Mouse (Mus musculus) frontal cortex, adult (tissue): ENCODE data around the gene Pyroxd2.

Source experiments
- ATAC-seq: cut with Nextera tagmentation; 2 replicates; pipeline ENCODE4 v1.9.2; 2017; ENCODE audit warnings: mild to moderate bottlenecking, moderate library complexity, mixed read lengths; ENCODE audit not compliant: low TSS enrichment

The Pyroxd2 gene

GRCm38 (mm10) chr19:42745869-42746224 is 6.7 kb downstream of the Pyroxd2 start:
- ATAC-seq, result no peak

GRCm38 (mm10) chr19:42745084-42745868 is 7.3 kb downstream of the Pyroxd2 start:
- ATAC-seq, result no peak

- peak; percentile 86 for ATAC-seq
Measured at GRCm38 (mm10) chr19:42744162-42744586, 8.4 kb downstream of the Pyroxd2 start.

DNA sequence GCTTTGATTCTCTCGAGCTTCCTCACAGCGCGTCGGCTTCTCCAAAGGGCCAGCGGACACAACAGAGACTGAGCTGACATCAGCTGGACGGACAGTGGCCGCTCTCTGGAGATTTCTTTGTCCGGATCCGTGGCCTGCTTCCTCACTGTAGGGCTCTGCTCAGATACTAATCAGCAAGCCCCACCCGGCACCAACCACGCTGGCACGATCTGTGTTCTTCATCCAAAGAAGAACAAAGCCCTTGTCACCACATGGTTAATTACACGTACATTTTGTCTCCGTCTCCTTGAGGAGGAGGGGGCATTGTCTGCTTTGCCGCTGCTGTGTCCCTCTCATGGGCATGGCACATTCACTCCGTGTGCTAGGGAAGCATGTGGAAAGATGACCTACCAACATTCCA is 9.3 kb downstream of the Pyroxd2 start:
- ATAC-seq, result no peak

DNA sequence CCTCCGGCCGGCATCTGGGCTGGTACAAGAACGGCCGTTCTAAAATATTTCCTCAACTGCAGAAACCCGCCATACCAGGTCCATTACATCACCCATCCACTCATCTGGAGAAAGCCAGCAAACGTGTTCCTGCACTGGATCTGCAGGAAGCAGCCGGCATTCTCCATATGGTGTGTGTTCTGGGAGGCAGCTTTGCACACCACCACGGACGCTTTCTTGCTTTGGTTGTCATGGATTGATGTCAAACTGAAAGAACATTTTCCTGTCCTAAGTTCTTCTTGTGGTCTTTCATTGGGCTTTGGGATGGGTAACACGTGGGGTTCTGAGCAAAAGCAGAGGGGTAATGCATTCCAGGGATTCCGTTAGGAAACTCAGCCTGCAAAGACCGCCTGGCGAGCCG is 10.7 kb downstream of the Pyroxd2 start:
- peak; percentile 90 for ATAC-seq

- no peak for ATAC-seq
Measured at GRCm38 (mm10) chr19:42740163-42740899, 12.2 kb downstream of the Pyroxd2 start.

GRCm38 (mm10) chr19:42739734-42740133 is 12.8 kb downstream of the Pyroxd2 start:
- no peak for ATAC-seq

DNA sequence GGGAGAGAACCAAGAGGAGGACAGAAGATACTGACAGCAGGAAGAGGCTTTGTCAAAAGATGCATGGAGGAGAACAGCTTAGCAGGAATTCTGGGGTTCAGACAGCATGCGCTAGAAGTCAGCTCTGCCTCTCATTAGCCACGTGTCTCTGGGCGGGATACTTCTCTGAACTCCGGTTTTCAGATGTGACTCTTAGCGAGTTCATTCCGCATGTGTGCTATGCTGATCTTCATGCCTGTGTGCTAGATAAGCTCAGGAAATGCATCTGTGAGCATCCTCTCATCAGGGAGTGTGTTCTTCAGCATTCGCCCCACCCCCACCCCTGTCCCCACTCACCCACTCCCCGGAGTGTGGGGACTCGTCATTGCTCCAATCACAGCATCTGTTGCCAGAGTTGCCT is 14.8 kb downstream of the Pyroxd2 start:
- ATAC-seq, result no peak

GRCm38 (mm10) chr19:42734982-42735381 is 17.6 kb downstream of the Pyroxd2 start:
- no peak for ATAC-seq

DNA sequence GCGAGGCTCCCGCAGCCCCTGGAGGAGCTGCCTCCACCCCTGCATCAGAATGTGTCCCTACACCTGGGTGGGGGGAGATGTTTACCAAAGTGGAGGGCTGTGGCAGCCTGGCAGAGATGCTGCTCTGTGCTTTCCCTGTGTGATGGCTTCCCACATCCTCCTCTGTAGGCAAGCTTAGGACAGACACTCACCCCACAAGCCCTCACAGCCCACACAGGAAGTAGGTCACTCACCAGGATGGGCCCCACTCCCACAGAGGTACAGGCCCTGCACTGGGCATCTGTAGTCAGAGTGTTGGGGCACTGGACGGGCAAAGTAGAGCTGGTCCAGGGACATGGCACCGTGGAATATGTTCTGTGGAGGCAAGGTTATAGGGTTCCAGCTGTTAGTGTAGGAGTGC is 25.2 kb downstream of the Pyroxd2 start:
- ATAC-seq, result no peak

- no peak for ATAC-seq
Measured at GRCm38 (mm10) chr19:42726766-42727165, 25.8 kb downstream of the Pyroxd2 start.

DNA sequence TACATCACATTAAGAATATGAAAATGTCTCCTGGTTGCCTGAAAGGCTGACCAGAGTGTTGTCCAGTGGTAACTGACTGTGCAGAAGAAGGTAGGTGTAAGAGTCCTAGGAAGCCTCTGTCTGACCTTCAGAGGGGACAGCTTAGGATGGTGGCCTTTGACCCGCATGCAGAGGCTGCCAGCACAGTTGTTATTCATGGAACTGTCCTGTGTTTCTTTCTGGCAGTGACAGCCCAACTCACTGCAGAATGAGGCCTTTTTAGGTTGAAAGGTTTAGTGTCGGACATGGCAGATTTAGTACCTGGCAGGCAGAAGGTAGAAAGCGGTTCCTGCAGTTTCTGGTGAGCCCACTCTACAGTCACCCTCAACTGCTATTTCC is 26.6 kb downstream of the Pyroxd2 start:
- ATAC-seq, result no peak

- ATAC-seq, result no peak; the same call in 1 of the 2 replicates
Measured at GRCm38 (mm10) chr19:42725056-42725972, 27.3 kb downstream of the Pyroxd2 start.

DNA sequence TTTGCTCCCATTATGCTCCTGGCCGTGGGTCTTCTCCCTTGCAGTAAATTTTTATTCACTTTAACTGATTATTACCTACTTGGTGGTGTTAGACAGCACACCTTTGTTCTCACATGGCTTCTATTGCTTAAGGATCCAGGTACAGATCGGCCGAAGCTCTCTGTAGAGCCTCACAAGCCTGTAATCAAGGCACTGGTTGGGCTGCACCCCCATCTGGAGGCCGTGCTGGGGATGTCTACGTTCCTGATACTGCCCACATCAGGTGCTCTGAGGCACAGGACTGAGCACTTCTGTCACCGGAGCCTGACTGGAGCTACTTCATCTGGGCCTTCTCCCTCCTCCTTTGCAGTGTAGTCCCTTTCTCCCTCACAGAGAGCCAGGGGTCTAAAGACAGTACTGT is 29.3 kb downstream of the Pyroxd2 start:
- ATAC-seq, result no peak

GRCm38 (mm10) chr19:42722500-42722899 is 30.1 kb downstream of the Pyroxd2 start:
- no peak for ATAC-seq

DNA sequence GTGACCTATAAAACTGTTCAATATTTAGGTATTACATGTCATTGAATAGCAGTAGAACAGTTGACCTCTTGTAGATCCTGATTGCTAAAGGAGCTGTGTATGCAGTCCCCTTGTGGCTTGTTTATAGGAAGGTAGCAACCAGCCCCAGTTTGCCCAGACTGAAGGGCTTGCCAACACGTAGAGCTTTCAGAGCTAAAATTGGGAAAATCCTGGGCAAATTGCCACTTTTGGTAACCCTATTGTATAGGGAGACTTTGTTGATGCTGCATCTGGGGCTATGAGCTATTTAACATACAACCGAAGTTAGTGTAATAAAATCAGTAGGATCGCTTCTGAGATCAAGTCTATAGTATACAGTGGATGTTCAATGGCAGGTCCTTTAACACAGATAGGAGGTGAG is 34.5 kb downstream of the Pyroxd2 start:
- ATAC-seq, result no peak

GRCm38 (mm10) chr19:42717668-42718067 is 34.9 kb downstream of the Pyroxd2 start:
- no peak for ATAC-seq

GRCm38 (mm10) chr19:42716507-42716906 is 36.1 kb downstream of the Pyroxd2 start:
- peak; percentile 82 for ATAC-seq

GRCm38 (mm10) chr19:42713770-42714169 is 38.8 kb downstream of the Pyroxd2 start:
- no peak for ATAC-seq

GRCm38 (mm10) chr19:42699426-42699825 is 53.1 kb downstream of the Pyroxd2 start:
- ATAC-seq, result no peak

DNA sequence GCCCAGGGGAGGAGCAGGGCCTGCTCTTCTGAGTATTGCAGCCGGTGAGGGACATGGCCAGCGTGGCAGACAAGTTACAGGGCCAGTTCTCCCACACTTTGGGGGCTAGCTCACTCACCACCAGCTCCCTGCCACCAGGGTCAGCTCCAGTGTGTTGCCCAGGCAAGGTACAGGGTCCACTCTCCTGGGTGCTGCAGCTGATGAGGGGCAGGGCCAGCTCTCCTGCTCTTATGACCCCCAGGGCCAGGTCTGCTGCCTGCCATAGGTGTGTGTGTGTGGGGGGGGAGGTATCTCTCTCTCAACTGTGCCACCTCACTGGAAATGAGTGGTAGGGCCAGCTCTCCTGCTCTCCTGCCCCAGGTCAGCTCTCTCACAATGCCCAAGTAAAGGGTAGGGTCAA is 54.0 kb downstream of the Pyroxd2 start:
- no peak for ATAC-seq

DNA sequence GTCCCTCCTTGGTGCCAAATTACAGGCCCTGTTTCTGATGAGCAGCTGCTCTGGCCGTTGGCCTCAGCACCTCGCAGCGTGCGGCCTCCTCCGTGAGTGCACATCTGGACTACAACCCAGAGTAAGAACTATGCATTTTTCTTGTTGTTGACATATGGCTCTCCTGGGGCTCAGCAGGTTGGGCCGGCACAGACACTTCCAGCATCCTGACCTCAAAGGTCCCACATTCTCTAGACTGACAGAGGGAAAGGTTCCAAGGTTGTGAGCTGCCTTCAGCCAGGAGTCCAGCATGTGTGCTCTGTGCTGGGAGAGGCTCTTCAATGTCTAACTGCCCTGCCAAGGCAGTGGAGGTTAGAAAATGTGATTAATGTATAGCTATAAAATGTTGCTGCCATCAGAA is 55.2 kb downstream of the Pyroxd2 start:
- no peak for ATAC-seq
